Mouse (Mus musculus) neural tube, embryonic 14.5 days (tissue): ENCODE results near the gene Ccnd3. TPM values are rescaled to one million over a fixed set of nuclear protein-coding genes. Genes with fewer than 3 reads are reported as not detected.

Experiments
- ATAC-seq: fragments of 200-750 bp; cut with Nextera tagmentation; 2 replicates; pipeline ENCODE4 v1.8.0; 2017; ENCODE audit warnings: low read depth, mild to moderate bottlenecking, moderate TSS enrichment, moderate library complexity
- H3K27ac ChIP-seq: fragments of 300-500 bp; sonication (generic); 2 replicates; pipeline ENCODE4 v1.5.1; 2014; ENCODE audit warnings: low read depth, mild to moderate bottlenecking, control low read depth, low read length, moderate library complexity, mixed read lengths
- H3K27me3 ChIP-seq: fragments of 300-500 bp; sonication (generic); 2 replicates; pipeline ENCODE4 v1.6.1; 2014; ENCODE audit warnings: low read length; ENCODE audit not compliant: control insufficient read depth, insufficient read depth
- H3K36me3 ChIP-seq: fragments of 300-500 bp; sonication (generic); 2 replicates; pipeline ENCODE4 v1.6.1; 2014; ENCODE audit warnings: low read length, mixed read lengths; ENCODE audit not compliant: control insufficient read depth, insufficient read depth
- H3K4me1 ChIP-seq: fragments of 300-500 bp; sonication (generic); 2 replicates; pipeline ENCODE4 v1.6.1; 2014; ENCODE audit warnings: low read length; ENCODE audit not compliant: control insufficient read depth, insufficient read depth
- H3K4me2 ChIP-seq: fragments of 300-500 bp; sonication (generic); 2 replicates; pipeline ENCODE4 v1.6.1; 2014; ENCODE audit warnings: mild to moderate bottlenecking, low read depth, low read length, control low read depth
- H3K4me3 ChIP-seq: fragments of 300-500 bp; sonication (generic); 2 replicates; pipeline ENCODE4 v1.5.1; 2014; ENCODE audit warnings: low read depth, low read length, control low read depth, mixed read lengths
- H3K9ac ChIP-seq: fragments of 300-500 bp; sonication (generic); replicated peaks from 2 replicates; pipeline ENCODE4 v1.6.1; 2014; ENCODE audit warnings: low read depth, mild to moderate bottlenecking, control low read depth, low read length, mixed read lengths
- H3K9me3 ChIP-seq: fragments of 300-500 bp; sonication (generic); 2 replicates; pipeline ENCODE4 v1.6.1; 2016; ENCODE audit warnings: low read length; ENCODE audit not compliant: control insufficient read depth
- WGBS: fragments of 180-500 bp; shearing (Covaris S2); extraction: QIAGEN DNeasy Blood & Tissue Kit; methylation state at CpG from one replicate; pipeline ENCODE4 v1.1.7; 2014; 5-methylcytosine and 5-hydroxymethylcytosine counted together
- polyA plus RNA-seq: library from polyadenylated mRNA; unstranded; fragments of >200 nt; fragmentation: Nextera tagmentation; extraction: Ambion mirVana; gene quantifications from 2 replicates; pipeline ENCODE4 v1.2.1, GENCODE M21; 2014

Gene Ccnd3
- polyA plus RNA-seq, 1 experiment from 2014 or later: 49.1 TPM

DNA sequence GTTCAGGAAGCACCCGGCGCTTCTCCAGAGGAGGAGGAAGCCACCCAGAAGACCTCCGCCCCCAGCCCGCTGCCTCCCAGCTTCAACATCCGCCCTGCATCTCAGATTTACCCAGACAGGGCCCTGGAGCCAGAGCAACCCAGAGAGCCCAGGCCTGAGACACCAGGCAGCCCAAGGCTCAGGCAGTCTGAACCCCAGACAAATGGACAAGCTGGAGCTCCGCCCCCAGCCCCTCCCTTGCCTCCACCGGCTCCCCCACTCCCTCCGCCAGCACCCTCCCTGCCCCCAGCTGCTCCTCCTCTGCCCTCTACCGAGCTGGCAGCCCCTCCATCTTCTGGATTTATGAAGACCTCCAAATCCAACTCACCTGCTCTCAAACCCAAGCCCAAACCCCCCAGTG lies 38.6 kb upstream of the Ccnd3 start:
- Histone ChIP-seq H3K27me3 (peaks cover 17% of the 10 kb centered on the region), H3K9ac (no peak overlapping the region), H3K36me3 (no peaks in the 10 kb centered on the region), H3K4me2 (no peak overlapping the region), H3K4me3 (no peak overlapping the region), H3K9me3 (no peaks in the 10 kb centered on the region), H3K4me1 (no peaks in the 10 kb centered on the region), H3K27ac (no peak overlapping the region)
- 44% methylated on average over 7 of the region's 9 CpGs for WGBS
- ATAC-seq: no peak

DNA sequence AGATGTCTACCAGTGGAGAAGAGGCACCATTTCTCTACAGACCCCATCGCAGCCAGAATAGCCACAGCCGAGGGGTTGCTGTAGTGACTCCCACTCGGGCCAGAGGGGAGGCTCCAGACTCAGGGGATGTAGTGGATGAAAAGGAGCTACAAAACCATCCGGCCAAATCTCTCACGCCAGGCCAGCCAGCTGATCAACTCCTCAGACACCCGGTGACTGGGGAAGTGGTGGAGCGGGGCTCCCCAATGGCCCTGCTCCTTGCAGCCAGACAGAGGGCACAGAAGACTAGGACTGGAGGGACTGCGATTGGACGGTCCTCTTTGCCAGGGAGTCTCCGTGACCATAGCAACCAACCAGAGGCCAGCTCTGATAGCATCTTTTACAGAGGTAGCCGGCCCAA lies 37.2 kb upstream of the Ccnd3 start:
- Histone ChIP-seq H3K4me1 (no peaks in the 10 kb centered on the region), H3K9ac (no peak overlapping the region), H3K36me3 (no peaks in the 10 kb centered on the region), H3K27ac (no peak overlapping the region), H3K27me3 (peaks cover 17% of the 10 kb centered on the region), H3K9me3 (no peaks in the 10 kb centered on the region), H3K4me2 (no peak overlapping the region), H3K4me3 (no peak overlapping the region)
- WGBS: 57% methylated on average over 11 of the region's 11 CpGs
- ATAC-seq: no peak

DNA sequence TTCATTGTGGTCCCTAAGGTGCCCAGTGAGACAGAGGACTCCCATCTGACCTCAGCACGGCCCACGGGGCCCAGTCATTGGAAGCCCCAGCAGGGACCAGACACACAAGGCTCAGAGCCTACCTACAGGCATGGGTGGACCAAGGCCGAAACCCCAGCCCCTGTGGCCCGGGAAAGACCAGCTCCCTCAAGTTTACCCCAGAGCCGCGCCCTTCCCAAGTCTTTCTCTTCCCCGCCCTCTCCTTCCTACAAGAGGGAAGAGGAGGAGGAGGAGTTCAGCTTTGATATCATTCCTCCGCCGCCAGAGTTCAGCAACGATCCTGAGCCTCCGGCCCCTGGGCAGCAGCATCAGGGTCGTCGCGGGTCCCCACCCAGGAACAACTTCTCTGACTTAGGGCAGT lies 36.8 kb upstream of the Ccnd3 start:
- H3K9me3 ChIP-seq: no peaks in the 10 kb centered on the region
- H3K36me3 ChIP-seq: no peaks in the 10 kb centered on the region
- H3K27ac ChIP-seq: no peak overlapping the region
- H3K4me2 ChIP-seq: peak overlapping the region; percentile 16; the same call in 1 of the 2 replicates
- H3K4me3 ChIP-seq: no peak overlapping the region
- H3K9ac ChIP-seq: no peak overlapping the region
- 0 out of 2 replicates have a peak, but pooled peaks have one; percentile 10 for ATAC-seq
- peaks cover 17% of the 10 kb centered on the region for H3K27me3 ChIP-seq
- 19% methylated on average over 13 of the region's 14 CpGs for WGBS
- H3K4me1 ChIP-seq: no peaks in the 10 kb centered on the region

DNA sequence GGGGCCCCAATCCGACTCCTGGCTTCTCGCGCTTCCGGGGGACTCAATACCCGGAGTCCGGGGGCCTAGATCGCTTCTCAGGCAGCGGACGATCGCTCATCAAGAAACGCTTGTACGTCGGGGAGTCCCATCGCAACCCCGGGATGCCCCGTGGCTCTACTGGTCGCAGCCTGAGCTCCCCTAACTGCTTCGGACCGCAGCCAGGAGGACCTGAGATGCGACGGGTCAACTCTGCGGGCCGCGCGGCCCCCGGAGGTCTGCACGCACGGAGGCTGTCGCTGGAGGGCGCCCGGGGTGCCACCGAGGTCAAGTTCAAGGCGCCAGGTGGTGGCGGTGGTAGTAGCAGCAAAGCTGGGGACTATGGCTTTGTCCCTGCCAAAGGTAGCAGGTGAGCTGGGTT lies 36.4 kb upstream of the Ccnd3 start:
- Histone ChIP-seq H3K4me2 (peak overlapping the region; percentile 16; the same call in 1 of the 2 replicates), H3K36me3 (no peaks in the 10 kb centered on the region), H3K4me1 (no peaks in the 10 kb centered on the region), H3K27me3 (peaks cover 17% of the 10 kb centered on the region), H3K4me3 (no peak overlapping the region), H3K9ac (no peak overlapping the region), H3K9me3 (no peaks in the 10 kb centered on the region), H3K27ac (no peak overlapping the region)
- no peak for ATAC-seq
- WGBS: 5% methylated on average over 34 of the region's 34 CpGs

DNA sequence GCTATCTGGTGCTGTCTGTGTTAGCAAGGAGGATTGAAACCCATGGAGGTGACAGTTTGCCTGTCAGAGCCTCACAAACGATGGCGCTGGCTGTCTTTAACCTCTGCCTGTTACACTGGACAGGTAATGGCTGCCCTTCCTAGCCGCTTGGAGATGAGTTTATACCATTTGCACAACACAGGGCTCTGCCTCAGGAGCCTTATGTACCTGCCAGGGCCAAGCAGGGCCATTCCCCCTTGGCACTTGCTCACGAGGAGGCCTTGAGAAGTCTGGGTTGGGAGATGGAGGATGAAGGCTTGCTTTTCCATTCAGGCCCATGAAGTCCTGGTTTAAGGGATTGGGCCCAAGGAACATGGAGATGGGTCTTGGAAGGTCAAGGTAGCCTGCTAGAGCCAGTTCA lies 35.2 kb upstream of the Ccnd3 start:
- Histone ChIP-seq H3K4me2 (no peak overlapping the region), H3K9ac (no peak overlapping the region), H3K27me3 (peaks cover 17% of the 10 kb centered on the region), H3K36me3 (no peaks in the 10 kb centered on the region), H3K27ac (no peak overlapping the region), H3K4me3 (no peak overlapping the region), H3K9me3 (no peaks in the 10 kb centered on the region), H3K4me1 (no peaks in the 10 kb centered on the region)
- no peak for ATAC-seq
- WGBS: 84% methylated on average over 4 of the region's 4 CpGs

DNA sequence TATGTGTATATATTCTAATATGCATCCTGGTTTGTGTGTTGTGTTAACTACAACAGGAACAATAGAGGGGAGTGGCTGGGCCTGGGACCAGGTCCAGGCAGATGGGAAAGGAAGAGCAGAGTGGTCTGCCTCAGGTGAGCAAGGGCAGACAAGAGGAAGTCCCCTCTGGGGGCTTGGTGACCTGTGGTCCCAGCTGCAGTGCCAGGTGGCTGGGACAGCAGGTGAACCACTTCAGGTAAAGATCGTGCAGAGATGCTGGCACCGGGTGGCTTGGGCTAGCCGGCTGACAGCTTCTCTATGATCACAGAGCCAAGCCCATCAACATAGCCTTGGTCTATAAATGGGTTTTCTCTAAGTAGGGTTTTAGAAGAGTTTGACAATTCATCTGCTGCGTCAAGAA lies 34.7 kb upstream of the Ccnd3 start:
- 92% methylated on average over 4 of the region's 4 CpGs for WGBS
- Histone ChIP-seq H3K4me3 (no peak overlapping the region), H3K9ac (no peak overlapping the region), H3K4me2 (no peak overlapping the region), H3K36me3 (no peaks in the 10 kb centered on the region), H3K4me1 (no peaks in the 10 kb centered on the region), H3K9me3 (no peaks in the 10 kb centered on the region), H3K27me3 (peaks cover 17% of the 10 kb centered on the region), H3K27ac (no peak overlapping the region)
- ATAC-seq: no peak

DNA sequence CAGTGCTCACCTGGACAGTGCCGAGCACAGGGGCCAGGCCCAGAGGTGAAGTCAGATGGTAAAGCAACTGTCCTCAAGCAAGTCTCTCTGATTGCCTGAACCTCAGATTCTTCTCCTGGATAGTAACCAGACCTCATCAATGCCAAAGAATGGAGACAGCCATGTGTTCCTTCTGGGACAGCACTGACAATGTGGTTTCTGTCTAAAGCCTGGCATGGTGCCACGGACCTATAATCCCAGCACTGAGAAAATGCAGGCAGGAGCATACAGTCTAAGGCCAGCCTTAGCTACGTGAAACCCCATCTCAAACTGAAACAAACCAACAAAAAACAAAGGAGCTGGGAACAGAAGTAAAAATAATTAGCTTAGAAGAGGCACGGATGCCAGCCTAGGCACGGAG lies 34.2 kb upstream of the Ccnd3 start:
- Histone ChIP-seq H3K9me3 (no peaks in the 10 kb centered on the region), H3K27me3 (peaks cover 17% of the 10 kb centered on the region), H3K4me1 (no peaks in the 10 kb centered on the region), H3K4me3 (no peak overlapping the region), H3K36me3 (no peaks in the 10 kb centered on the region), H3K27ac (no peak overlapping the region), H3K4me2 (no peak overlapping the region), H3K9ac (no peak overlapping the region)
- no peak for ATAC-seq
- WGBS: 63% methylated on average over 5 of the region's 5 CpGs

DNA sequence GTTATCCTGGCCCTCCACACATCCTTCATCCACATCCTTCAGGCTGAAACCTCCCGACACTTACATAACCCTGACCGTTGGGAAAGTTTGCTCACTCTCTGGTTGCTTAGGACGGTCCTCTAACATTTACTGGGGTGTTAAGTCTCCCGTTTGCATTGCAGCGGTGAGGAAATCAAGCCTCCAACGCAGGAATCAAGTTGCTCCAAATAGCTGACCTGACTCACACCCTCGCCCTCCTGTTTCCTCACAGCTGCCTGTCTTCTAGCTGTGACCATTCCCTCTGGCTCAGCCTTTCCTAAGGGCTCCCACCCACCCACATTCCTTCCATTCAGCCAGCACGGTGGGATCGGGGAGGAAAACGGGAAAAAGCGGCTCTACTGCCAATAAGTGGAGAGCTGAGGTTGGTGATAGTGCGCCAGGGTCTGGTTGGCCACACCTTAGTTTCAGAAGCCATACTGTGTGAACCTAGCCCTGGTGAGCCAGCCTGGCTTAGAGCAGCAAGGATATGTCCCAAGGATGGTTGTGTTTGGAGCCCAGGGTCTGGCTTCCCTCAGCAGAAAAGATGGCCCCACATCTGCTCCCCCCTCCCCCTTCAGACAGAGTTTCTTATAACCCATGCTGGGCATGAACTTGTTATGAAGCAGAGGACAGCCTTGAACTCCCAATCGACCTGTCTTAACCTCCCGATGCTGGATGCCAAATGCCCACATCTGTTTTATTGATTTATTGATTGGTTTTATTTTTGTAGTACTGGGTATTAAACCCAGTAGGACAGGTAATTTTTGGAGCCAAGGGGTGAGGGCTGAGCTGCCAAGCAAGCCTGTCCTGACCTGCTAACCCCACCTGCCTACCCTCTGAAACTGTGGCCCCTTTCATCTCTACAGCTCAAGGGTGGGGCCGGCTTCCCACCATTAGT lies 32.2 kb upstream of the Ccnd3 start:
- ATAC-seq: no peak
- H3K27me3 ChIP-seq: peaks cover 11% of the 10 kb centered on the region
- no peak overlapping the region for H3K4me2 ChIP-seq
- no peak overlapping the region for H3K9ac ChIP-seq
- no peaks in the 10 kb centered on the region for H3K4me1 ChIP-seq
- H3K36me3 ChIP-seq: no peaks in the 10 kb centered on the region
- no peak overlapping the region for H3K27ac ChIP-seq
- H3K4me3 ChIP-seq: no peak overlapping the region
- H3K9me3 ChIP-seq: no peaks in the 10 kb centered on the region
- WGBS: 52% methylated on average over 15 of the region's 15 CpGs

DNA sequence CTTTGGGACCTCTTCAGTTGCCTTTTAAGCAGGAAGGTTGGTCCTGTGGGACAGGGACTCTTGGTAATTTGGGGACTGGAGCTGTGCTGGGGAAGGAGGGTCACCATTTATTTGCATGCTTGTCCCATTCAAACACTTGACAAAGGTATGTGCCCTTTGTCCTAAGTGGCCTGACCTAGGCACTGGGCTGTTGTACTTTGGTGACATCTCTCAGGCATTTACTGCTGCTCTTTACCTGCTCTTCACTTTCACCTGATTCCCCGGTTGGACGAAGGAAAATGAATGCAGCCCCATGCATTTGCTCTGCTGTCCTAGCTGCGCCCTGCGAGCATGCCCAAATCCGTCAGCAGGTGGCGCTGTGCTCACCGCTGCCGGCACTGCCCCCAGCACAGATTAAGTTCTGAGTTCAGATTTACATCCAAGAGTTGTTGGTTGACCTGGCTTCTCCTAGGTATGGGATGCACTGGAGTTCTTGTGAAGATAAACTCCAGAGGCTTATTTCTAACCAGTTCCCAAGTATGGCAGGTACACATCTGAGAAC lies 31.3 kb upstream of the Ccnd3 start:
- no peaks in the 10 kb centered on the region for H3K36me3 ChIP-seq
- H3K4me1 ChIP-seq: no peaks in the 10 kb centered on the region
- 16% methylated on average over 8 of the region's 8 CpGs for WGBS
- H3K9ac ChIP-seq: no peak overlapping the region
- peaks cover 4% of the 10 kb centered on the region; the same call in 1 of the 2 replicates for H3K27me3 ChIP-seq
- H3K4me2 ChIP-seq: no peak overlapping the region
- H3K4me3 ChIP-seq: no peak overlapping the region
- H3K27ac ChIP-seq: no peak overlapping the region
- no peaks in the 10 kb centered on the region for H3K9me3 ChIP-seq
- no peak for ATAC-seq
